Mouse (Mus musculus): ENCODE measurements around the gene Ppm1m.

Ppm1m gene

DNA sequence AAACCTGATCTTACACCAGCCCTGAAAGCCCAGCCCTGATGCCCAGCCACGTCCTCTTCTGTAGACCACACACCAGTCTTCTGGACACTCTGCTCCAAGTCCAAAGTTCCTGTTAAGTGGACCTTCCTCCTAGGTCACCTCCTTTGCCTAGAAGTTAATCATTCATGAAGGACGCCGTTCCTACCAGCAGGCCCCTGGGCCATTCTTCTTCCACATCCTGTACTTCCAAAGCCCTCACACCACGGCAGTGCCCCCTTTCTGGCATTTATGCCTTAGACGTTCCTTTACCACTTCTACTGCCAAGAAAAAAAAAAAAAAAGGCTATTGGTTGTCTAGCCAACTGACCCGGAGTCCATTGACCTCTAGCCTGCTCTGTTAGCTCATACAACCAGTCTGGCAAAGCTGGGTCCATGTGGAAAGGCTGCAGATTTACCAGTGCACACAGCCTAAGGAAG, 41.5 kb downstream of the Ppm1m start, which contains the start of gene Glyctk:
Gene Glyctk, minus strand, starts transcription at position 102 of the 455 bp plus-strand sequence.
- no peak for DNase-seq (ENCODE audit: low spot score in 2 of 2)

GRCm38 (mm10) chr9:106157623-106157925, 42.0 kb downstream of the Ppm1m start:
- DNase-seq (ENCODE audit: low spot score in 2 of 2), result no peak

DNA sequence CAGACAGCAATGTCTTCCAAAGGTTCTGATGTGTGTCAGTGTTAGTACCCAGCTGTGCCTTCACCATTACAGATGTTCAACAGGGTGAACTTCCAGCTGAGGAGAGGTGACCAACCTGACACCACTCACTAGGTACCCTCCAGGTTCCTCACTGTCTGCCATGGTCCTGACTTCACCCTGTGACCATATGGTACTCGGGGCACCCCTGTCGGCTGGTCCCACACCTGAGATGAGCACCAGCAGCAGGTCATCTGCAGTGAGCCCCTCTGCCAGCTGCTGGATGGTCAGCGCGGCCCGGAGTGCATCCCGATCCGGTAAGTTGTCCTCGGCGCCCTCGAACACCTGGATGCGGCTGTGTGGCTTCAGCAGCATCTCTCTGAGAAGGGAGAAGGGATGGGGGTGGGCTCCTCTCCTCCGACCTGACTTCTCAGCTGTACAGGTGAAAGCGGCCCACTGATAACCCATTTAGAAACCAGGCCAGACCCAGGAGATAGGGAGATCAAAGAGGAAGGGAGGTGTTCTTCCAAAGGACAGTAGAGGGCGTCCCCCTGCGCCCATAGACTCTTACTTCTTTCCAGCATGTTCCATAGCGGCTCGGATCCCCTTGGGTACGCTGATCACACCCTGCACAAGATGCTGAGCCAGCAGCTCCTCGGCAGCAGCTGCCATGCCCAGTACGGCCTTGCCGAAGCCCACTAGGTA, 42.5 kb downstream of the Ppm1m start:
- DNase-seq (ENCODE audit: low spot score in 2 of 2), result no peak

GRCm38 (mm10) chr9:106156419-106156818, 43.1 kb downstream of the Ppm1m start:
- no peak for DNase-seq (ENCODE audit: low spot score in 2 of 2)

DNA sequence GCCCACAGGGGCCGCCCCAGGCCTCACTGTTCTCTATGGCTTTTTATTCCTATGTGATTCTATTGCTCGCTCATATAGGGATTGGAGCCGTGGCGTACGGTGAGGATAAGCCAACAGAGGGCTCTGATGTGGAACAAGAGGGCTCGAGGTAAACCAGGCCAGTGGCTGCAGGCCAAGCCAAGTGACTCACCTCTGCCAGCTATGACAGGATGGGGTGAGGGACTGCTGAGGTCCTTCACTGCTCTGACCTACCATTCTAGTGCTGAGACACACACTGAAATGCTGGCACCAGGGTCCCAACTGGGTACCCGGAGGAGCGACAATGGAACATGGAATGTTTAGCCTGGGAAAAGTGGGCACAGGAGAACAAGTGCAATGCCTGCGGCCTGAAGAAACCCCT, 45.4 kb downstream of the Ppm1m start:
- DNase-seq (ENCODE audit: low spot score in 2 of 2), result no peak

GRCm38 (mm10) chr9:106149399-106149754, 50.2 kb downstream of the Ppm1m start:
- DNase-seq (ENCODE audit: low spot score in 2 of 2), result no peak

- DNase-seq (ENCODE audit: low spot score in 2 of 2), result no peak
Observed at GRCm38 (mm10) chr9:106148541-106149398, 50.8 kb downstream of the Ppm1m start.

DNA sequence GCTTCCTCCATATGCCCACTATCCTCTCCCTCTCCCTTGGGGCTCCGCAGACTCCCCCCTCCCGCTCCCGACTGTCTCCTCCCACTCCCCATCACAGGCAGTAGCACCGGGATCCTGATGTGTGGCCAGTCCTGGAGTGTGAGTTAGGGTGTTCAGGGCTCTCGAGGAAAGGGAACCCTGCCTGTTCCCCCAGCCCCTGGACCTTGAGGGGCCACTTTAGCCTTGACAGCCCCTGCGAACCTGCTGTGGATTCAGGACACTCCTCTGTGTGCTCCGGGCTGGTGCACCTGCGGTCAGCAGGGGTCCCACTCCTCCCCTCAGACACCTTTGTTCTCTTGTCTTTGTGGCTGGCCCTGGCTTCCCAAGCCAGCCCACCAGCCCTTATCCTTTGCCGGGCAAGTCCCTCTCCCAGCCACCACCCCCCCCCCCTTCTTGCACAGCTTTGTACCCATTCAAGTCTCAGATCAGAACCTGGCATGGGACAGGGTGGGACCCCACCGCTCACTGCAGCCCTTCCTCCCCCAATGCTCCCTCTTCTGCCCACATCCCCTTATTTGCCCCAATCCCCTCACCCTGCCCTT, 51.6 kb downstream of the Ppm1m start:
- no peak for DNase-seq (ENCODE audit: low spot score in 2 of 2)

DNA sequence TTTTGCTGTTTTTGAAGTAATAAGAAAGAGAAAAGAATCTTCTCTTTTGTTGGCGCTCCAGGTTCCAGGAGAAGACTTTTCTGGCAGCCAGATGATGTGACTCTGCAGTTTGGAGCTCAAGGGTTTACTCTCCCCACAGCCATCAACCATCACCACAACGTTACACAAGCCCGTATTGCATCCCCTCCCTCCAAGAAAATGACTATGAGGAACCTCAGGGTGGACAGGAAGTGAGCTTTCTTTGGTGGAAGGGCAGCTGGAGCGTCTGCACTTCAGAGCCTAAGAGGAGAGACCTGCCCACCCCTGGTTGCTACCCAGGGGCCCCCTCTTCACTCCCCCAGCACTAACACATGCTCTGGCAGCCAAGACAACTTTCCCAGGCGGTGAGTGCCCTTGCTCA, 52.3 kb downstream of the Ppm1m start:
- no peak for DNase-seq (ENCODE audit: low spot score in 2 of 2)

GRCm38 (mm10) chr9:106145582-106145981, 54.0 kb downstream of the Ppm1m start:
- DNase-seq (ENCODE audit: low spot score in 2 of 2), result no peak
